Mouse (Mus musculus) CD4-positive helper T cell, adult 2 months (primary cell): ENCODE data around the gene Olfr1018.

Source experiments
- DNase-seq: peaks from one replicate; pipeline ENCODE4 v3.0.0-alpha.2; 2012; ENCODE audit warnings: low read depth, missing footprints, low spot score

Olfr1018 gene

GRCm38 (mm10) chr2:85818179-85818578, at the start of gene Olfr1018:
Gene Olfr1018, plus strand, starts transcription at chr2:85818479.
- no peak for DNase-seq

DNA sequence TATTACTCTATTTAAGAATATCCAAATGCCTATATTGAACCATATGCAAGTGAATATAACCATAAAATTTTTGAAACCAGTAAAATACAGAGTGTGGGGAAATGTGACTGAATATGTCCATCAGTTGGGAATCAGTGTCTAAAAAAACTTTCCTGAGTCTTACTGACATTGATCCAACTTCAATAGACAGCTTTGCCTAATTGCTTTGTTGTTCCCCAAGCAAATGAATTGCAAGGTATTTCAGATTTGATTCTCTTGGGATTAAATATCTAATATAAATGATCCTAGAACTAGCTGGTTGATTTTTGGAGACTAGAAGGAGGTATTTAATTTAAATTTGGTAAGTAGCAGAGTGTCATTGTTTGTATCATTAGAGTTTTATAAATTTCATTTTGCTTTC, 45.9 kb upstream of the Olfr1018 start, which contains the start of gene Olfr1014:
TSS of gene Olfr1014 (plus strand) at position 301 of the 400 bp plus-strand sequence.
- no peak for DNase-seq

- no peak for DNase-seq
Observed at GRCm38 (mm10) chr2:85781717-85782116, 36.6 kb upstream of the Olfr1018 start, which contains the start of gene Olfr1015. Gene Olfr1015, plus strand, starts transcription at chr2:85782017.

- no peak for DNase-seq
Observed at GRCm38 (mm10) chr2:85792331-85792730, 25.9 kb upstream of the Olfr1018 start.

GRCm38 (mm10) chr2:85802444-85802843, 15.8 kb upstream of the Olfr1018 start, which contains the start of gene Olfr1016:
Gene Olfr1016, minus strand, starts transcription at chr2:85802544.
- no peak for DNase-seq

DNA sequence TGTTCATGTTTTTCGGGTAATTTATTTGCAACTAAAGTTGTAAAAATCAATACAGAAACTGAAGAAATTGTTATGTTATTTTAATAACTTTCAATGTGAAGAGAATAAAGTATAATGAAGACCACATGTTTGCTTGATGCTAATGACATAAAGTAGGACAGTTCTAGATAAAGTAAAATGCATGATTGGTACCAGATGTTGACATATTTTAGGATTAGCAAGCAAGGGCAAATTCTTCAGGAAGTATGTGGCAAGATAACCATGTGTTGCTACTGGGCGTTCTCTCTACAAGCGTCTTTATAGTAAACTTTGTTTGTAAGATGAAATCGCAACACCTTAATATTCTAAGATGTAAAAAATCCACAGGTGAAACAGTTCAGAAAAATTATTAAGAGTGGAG, 13.8 kb upstream of the Olfr1018 start:
- no peak for DNase-seq

DNA sequence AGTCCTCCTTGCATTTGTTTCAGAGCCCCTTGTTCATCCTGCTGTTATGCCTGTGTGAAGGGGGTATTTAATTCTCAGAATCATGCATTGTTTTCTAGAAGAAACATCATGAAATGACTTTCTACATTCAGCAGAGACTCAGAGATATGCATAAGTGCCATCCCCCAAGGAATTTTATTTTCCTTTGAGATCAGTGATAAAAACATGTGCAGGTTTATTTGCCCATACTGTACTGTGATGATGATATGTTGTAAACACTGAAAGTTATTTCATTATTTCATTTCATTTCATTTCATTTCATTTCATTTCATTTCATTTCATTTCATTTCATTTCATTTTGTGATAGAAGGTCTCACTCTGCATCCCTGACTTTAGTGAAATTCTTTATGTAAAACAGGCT, 27.1 kb downstream of the Olfr1018 start, which contains the start of gene Olfr1019:
TSS of gene Olfr1019 (minus strand) at position 101 of the 400 bp plus-strand sequence.
- no peak for DNase-seq

DNA sequence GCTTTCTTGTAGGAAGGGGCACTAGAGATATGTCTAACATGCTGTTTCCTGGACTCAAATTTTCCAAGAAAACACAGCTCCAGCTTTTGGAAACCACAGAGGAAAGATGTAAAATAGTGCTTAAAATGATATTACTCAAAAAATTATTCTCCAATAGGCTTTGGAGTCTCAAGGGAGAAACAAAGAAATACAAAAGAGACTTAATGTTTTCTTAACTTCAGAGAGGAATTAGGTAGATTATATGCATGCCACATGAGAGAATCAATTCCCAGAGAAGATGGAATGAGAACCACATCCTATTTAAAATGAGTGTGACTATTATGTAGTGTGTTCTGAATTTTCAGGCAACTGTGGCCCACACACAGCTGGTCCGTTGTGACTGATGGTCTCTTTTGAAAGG, 28.5 kb downstream of the Olfr1018 start, which contains the start of gene Olfr1020:
TSS of gene Olfr1020 (plus strand) at position 301 of the 400 bp plus-strand sequence.
- DNase-seq = no peak

DNA sequence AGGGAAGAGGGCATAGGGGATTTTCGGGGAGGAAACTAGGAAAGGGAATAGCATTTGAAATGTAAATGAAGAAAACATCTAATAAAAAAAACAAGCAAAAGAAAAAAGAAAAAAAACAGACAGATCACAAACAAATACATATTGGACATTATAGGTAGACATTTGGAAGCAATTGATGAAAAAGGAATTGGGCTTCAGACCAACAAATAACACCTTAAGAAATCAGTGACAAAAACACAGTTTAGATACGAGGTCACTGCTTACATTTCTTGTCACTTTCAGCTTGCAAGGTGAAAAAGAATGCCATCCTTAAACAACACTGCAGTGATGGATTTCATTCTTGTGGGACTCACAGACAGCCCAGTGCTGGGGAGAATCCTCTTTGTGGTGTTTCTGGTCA, 50.0 kb downstream of the Olfr1018 start, which contains the start of gene Olfr1022:
TSS of gene Olfr1022 (plus strand) at position 301 of the 400 bp plus-strand sequence.
- no peak for DNase-seq
